Mouse (Mus musculus): ENCODE measurements around the gene Myo16. TPM values are rescaled to one million over a fixed set of nuclear protein-coding genes. Genes with fewer than 3 reads are reported as not detected.
A peak's percentile ranks its signal among the peaks of the same experiment; 100 is the strongest.

Gene Myo16
- polyA plus RNA-seq, 1 experiment = not detected

- no peak overlapping the region for H3K4me3 ChIP-seq (ENCODE audit: low read depth, low read length)
- TF ChIP-seq CTCF (IDR thresholded peaks at IDR 0.05; ENCODE audit: extremely low read depth, insufficient read length, insufficient replicate concordance, low read depth, low read length) = no peak
- no peak for TF ChIP-seq POLR2A (IDR thresholded peaks at IDR 0.05; ENCODE audit: low read depth, low read length)
- H3K27me3 ChIP-seq (ENCODE audit: control insufficient read depth, insufficient read depth, low read length) = no peaks in the 10 kb centered on the region
- H3K36me3 ChIP-seq (ENCODE audit: control insufficient read depth, insufficient read depth, low read length) = no peaks in the 10 kb centered on the region
- H3K27ac ChIP-seq (ENCODE audit: insufficient read depth, low read depth, low read length) = no peak overlapping the region
- 74% methylated on average over 8 of the region's 8 CpGs for WGBS
- no peaks in the 10 kb centered on the region; the same call in 1 of the 2 replicates for H3K4me1 ChIP-seq (ENCODE audit: control insufficient read depth, insufficient read depth, insufficient read length, low read length)
Observed at GRCm38 (mm10) chr8:10628725-10629124, 475.0 kb downstream of the Myo16 start.

GRCm38 (mm10) chr8:10629862-10630261, 476.2 kb downstream of the Myo16 start:
- no peak overlapping the region for H3K4me3 ChIP-seq (ENCODE audit: low read depth, low read length)
- no peak overlapping the region for H3K27ac ChIP-seq (ENCODE audit: insufficient read depth, low read depth, low read length)
- 34% methylated on average over 5 of the region's 5 CpGs for WGBS
- peaks cover 4% of the 10 kb centered on the region for H3K4me1 ChIP-seq (ENCODE audit: control insufficient read depth, insufficient read depth, insufficient read length, low read length)
- no peak for TF ChIP-seq CTCF (IDR thresholded peaks at IDR 0.05; ENCODE audit: extremely low read depth, insufficient read length, insufficient replicate concordance, low read depth, low read length)
- no peak for TF ChIP-seq POLR2A (IDR thresholded peaks at IDR 0.05; ENCODE audit: low read depth, low read length)
- H3K27me3 ChIP-seq (ENCODE audit: control insufficient read depth, insufficient read depth, low read length) = no peaks in the 10 kb centered on the region
- no peaks in the 10 kb centered on the region for H3K36me3 ChIP-seq (ENCODE audit: control insufficient read depth, insufficient read depth, low read length)

- no peak for TF ChIP-seq CTCF (IDR thresholded peaks at IDR 0.05; ENCODE audit: extremely low read depth, insufficient read length, insufficient replicate concordance, low read depth, low read length)
- TF ChIP-seq POLR2A (IDR thresholded peaks at IDR 0.05; ENCODE audit: low read depth, low read length) = no peak
- H3K36me3 ChIP-seq (ENCODE audit: control insufficient read depth, insufficient read depth, low read length) = no peaks in the 10 kb centered on the region
- H3K27ac ChIP-seq (ENCODE audit: insufficient read depth, low read depth, low read length) = no peak overlapping the region
Observed at GRCm38 (mm10) chr8:10631006-10631405, 477.3 kb downstream of the Myo16 start.

GRCm38 (mm10) chr8:10632603-10633002, 478.9 kb downstream of the Myo16 start:
- Histone ChIP-seq H3K27ac (ENCODE audit: insufficient read depth, low read depth, low read length) (no peak overlapping the region), H3K4me3 (ENCODE audit: low read depth, low read length) (no peak overlapping the region), H3K27me3 (ENCODE audit: control insufficient read depth, insufficient read depth, low read length) (no peaks in the 10 kb centered on the region), H3K4me1 (ENCODE audit: control insufficient read depth, insufficient read depth, insufficient read length, low read length) (peaks cover 4% of the 10 kb centered on the region), H3K36me3 (ENCODE audit: control insufficient read depth, insufficient read depth, low read length) (no peaks in the 10 kb centered on the region)
- WGBS = 82% methylated on average over 6 of the region's 6 CpGs
- no peak for TF ChIP-seq CTCF (IDR thresholded peaks at IDR 0.05; ENCODE audit: extremely low read depth, insufficient read length, insufficient replicate concordance, low read depth, low read length)
- TF ChIP-seq POLR2A (IDR thresholded peaks at IDR 0.05; ENCODE audit: low read depth, low read length) = no peak

More at GRCm38 (mm10) chr8:10631006-10631405, 477.3 kb downstream of the Myo16 start:
- WGBS = 74% methylated on average over 2 of the region's 2 CpGs
- Histone ChIP-seq H3K4me3 (ENCODE audit: low read depth, low read length) (no peak overlapping the region), H3K4me1 (ENCODE audit: control insufficient read depth, insufficient read depth, insufficient read length, low read length) (peaks cover 4% of the 10 kb centered on the region), H3K27me3 (ENCODE audit: control insufficient read depth, insufficient read depth, low read length) (no peaks in the 10 kb centered on the region)

- H3K4me3 ChIP-seq (ENCODE audit: low read depth, low read length) = no peak overlapping the region
- H3K4me1 ChIP-seq (ENCODE audit: control insufficient read depth, insufficient read depth, insufficient read length, low read length) = peaks cover 4% of the 10 kb centered on the region
- no peaks in the 10 kb centered on the region for H3K36me3 ChIP-seq (ENCODE audit: control insufficient read depth, insufficient read depth, low read length)
- H3K27ac ChIP-seq (ENCODE audit: insufficient read depth, low read depth, low read length) = no peak overlapping the region
- 60% methylated on average over 11 of the region's 12 CpGs for WGBS
- H3K27me3 ChIP-seq (ENCODE audit: control insufficient read depth, insufficient read depth, low read length) = no peaks in the 10 kb centered on the region
- TF ChIP-seq POLR2A (IDR thresholded peaks at IDR 0.05; ENCODE audit: low read depth, low read length) = no peak
Observed at GRCm38 (mm10) chr8:10633360-10634140, 479.8 kb downstream of the Myo16 start.

GRCm38 (mm10) chr8:10634421-10634820, 480.7 kb downstream of the Myo16 start:
- H3K4me1 ChIP-seq (ENCODE audit: control insufficient read depth, insufficient read depth, insufficient read length, low read length) = peaks cover 4% of the 10 kb centered on the region
- TF ChIP-seq CTCF (IDR thresholded peaks at IDR 0.05; ENCODE audit: extremely low read depth, insufficient read length, insufficient replicate concordance, low read depth, low read length) (no peak), POLR2A (IDR thresholded peaks at IDR 0.05; ENCODE audit: low read depth, low read length) (no peak)
- no peak overlapping the region for H3K27ac ChIP-seq (ENCODE audit: insufficient read depth, low read depth, low read length)
- WGBS = 28% methylated on average over 13 of the region's 13 CpGs
- H3K36me3 ChIP-seq (ENCODE audit: control insufficient read depth, insufficient read depth, low read length) = no peaks in the 10 kb centered on the region
- peak overlapping the region; percentile 22; the same call in 1 of the 2 replicates for H3K4me3 ChIP-seq (ENCODE audit: low read depth, low read length)
- no peaks in the 10 kb centered on the region for H3K27me3 ChIP-seq (ENCODE audit: control insufficient read depth, insufficient read depth, low read length)

GRCm38 (mm10) chr8:10638871-10639270, 485.2 kb downstream of the Myo16 start:
- Histone ChIP-seq H3K36me3 (ENCODE audit: control insufficient read depth, insufficient read depth, low read length) (no peaks in the 10 kb centered on the region), H3K4me1 (ENCODE audit: control insufficient read depth, insufficient read depth, insufficient read length, low read length) (peaks cover 4% of the 10 kb centered on the region), H3K27ac (ENCODE audit: insufficient read depth, low read depth, low read length) (no peak overlapping the region), H3K27me3 (ENCODE audit: control insufficient read depth, insufficient read depth, low read length) (no peaks in the 10 kb centered on the region), H3K4me3 (ENCODE audit: low read depth, low read length) (no peak overlapping the region)
- TF ChIP-seq POLR2A (IDR thresholded peaks at IDR 0.05; ENCODE audit: low read depth, low read length) (no peak), CTCF (IDR thresholded peaks at IDR 0.05; ENCODE audit: extremely low read depth, insufficient read length, insufficient replicate concordance, low read depth, low read length) (no peak)
- WGBS = 86% methylated on average over 8 of the region's 8 CpGs

Data from small intestine, adult 2 months (tissue).